ENCODE assay signal across 18 mouse cellular contexts in genomic region chr13:73419244-73419643, GRCm38 (mm10).
"Had no signal": no experiment of that assay in that cellular context is flagged by ENCODE, and none has a peak within 500 bp of the region (broad histone marks: within the 10 kb centered on the region; RNA-seq: fewer than 3 reads in every experiment).

No protein-coding gene starts in this region.

- H3K27me3 ChIP-seq: midbrain, embryonic 12.5 days; neural tube, embryonic 13.5 days; neural tube, embryonic 15.5 days had no signal

- H3K4me3 ChIP-seq: midbrain, embryonic 10.5 days; midbrain, embryonic 12.5 days; myocyte; neural tube, embryonic 13.5 days; neural tube, embryonic 15.5 days had no signal

- H3K4me2 ChIP-seq: lung, embryonic 14.5 days; midbrain, embryonic 12.5 days; neural tube, embryonic 13.5 days; neural tube, embryonic 15.5 days had no signal

- H3K36me3 ChIP-seq: midbrain, embryonic 10.5 days; midbrain, embryonic 12.5 days; neural tube, embryonic 13.5 days; neural tube, embryonic 15.5 days had no signal

- H3K27ac ChIP-seq: neural tube, embryonic 13.5 days; neural tube, embryonic 15.5 days had no signal

- DNase-seq: lung, embryonic 14.5 days; lung, postnatal 10 days; lung, postnatal 4 days; midbrain, embryonic 14.5 days; retina, postnatal 1 day; right cerebral cortex, adult 18-20 months; right cerebral cortex, postnatal 25 days; right cerebral cortex, postnatal 4 days; spleen, adult 18-20 months; thymus, adult 18-20 months; thymus, postnatal 14 days; thymus, postnatal 36 days had no signal

- H3K9me3 ChIP-seq: midbrain, embryonic 10.5 days; midbrain, embryonic 12.5 days; neural tube, embryonic 13.5 days; neural tube, embryonic 15.5 days had no signal

- ATAC-seq: midbrain, embryonic 16.5 days had no signal

- H3K9ac ChIP-seq: lung, embryonic 14.5 days; midbrain, embryonic 12.5 days; neural tube, embryonic 13.5 days; neural tube, embryonic 15.5 days had no signal
